Mouse (Mus musculus) small intestine, adult 2 months (tissue): ENCODE results near the gene Pepd. TPM values are rescaled to one million over a fixed set of nuclear protein-coding genes. Genes with fewer than 3 reads are reported as not detected.

ENCODE experiments used
- H3K27ac ChIP-seq: fragments of 200-500 bp; 2 replicates; pipeline ENCODE4 v1.5.1; 2012; ENCODE audit warnings: low read depth, low read length, control low read depth, inconsistent platforms; ENCODE audit not compliant: insufficient read depth
- H3K27me3 ChIP-seq: fragments of 200-500 bp; 2 replicates; pipeline ENCODE4 v1.6.1; 2012; ENCODE audit warnings: mild to moderate bottlenecking, moderate library complexity, low read length, inconsistent platforms; ENCODE audit not compliant: control insufficient read depth, insufficient read depth
- H3K36me3 ChIP-seq: fragments of 200-500 bp; 2 replicates; pipeline ENCODE4 v1.6.1; 2012; ENCODE audit warnings: mild to moderate bottlenecking, low read length, control low read depth, inconsistent platforms; ENCODE audit not compliant: control insufficient read depth, insufficient read depth
- H3K4me1 ChIP-seq: fragments of 200-500 bp; 2 replicates; pipeline ENCODE4 v1.6.1; 2012; ENCODE audit warnings: low read length, inconsistent platforms, mixed read lengths; ENCODE audit not compliant: control insufficient read depth, insufficient read depth, insufficient read length
- H3K4me3 ChIP-seq: fragments of 200-500 bp; 2 replicates; pipeline ENCODE4 v1.5.1; 2012; ENCODE audit warnings: low read depth, mild to moderate bottlenecking, control low read depth, inconsistent platforms, low read length, moderate library complexity
- CTCF ChIP-seq: fragments of 200-500 bp; IDR thresholded peaks from 2 replicates; pipeline ENCODE4 v1.5.1; 2012; ENCODE audit warnings: low read depth, mild to moderate bottlenecking, control low read depth, inconsistent platforms, low read length, moderate library complexity, mixed read lengths; ENCODE audit not compliant: insufficient replicate concordance, insufficient read length; ENCODE audit errors: extremely low read depth
- POLR2A ChIP-seq: fragments of 200-500 bp; IDR thresholded peaks from 2 replicates; pipeline ENCODE4 v1.6.1; 2012; ENCODE audit warnings: low read depth, mild to moderate bottlenecking, control low read depth, inconsistent platforms, low read length, moderate library complexity
- WGBS: fragments of 180-500 bp; shearing (Covaris S2); methylation state at CpG from one replicate; pipeline ENCODE4 v1.1.7; 2018; 5-methylcytosine and 5-hydroxymethylcytosine counted together
- polyA plus RNA-seq: library from polyadenylated mRNA; depleted of rRNA; stranded (reverse); fragments of >200 nt; gene quantifications from 2 replicates; pipeline ENCODE4 v1.2.3, GENCODE M21; 2012

The Pepd gene
- polyA plus RNA-seq, 1 experiment, result 1,106 TPM

GRCm38 (mm10) chr7:34932631-34933030 is 20.5 kb downstream of the Pepd start:
- H3K27me3 ChIP-seq, result no peaks in the 10 kb centered on the region
- peaks cover 64% of the 10 kb centered on the region for H3K36me3 ChIP-seq
- WGBS, result 93% methylated on average over 8 of the region's 8 CpGs
- H3K4me1 ChIP-seq, result peaks cover 13% of the 10 kb centered on the region
- TF ChIP-seq POLR2A (no peak), CTCF (no peak)
- no peak overlapping the region for H3K4me3 ChIP-seq
- no peak overlapping the region for H3K27ac ChIP-seq

GRCm38 (mm10) chr7:34933142-34933541 is 21.0 kb downstream of the Pepd start:
- Histone ChIP-seq H3K36me3 (peaks cover 63% of the 10 kb centered on the region), H3K4me3 (no peak overlapping the region), H3K4me1 (peaks cover 16% of the 10 kb centered on the region), H3K27me3 (no peaks in the 10 kb centered on the region), H3K27ac (no peak overlapping the region)
- no peak for TF ChIP-seq CTCF
- TF ChIP-seq POLR2A, result no peak
- 48% methylated on average over 3 of the region's 3 CpGs for WGBS

DNA sequence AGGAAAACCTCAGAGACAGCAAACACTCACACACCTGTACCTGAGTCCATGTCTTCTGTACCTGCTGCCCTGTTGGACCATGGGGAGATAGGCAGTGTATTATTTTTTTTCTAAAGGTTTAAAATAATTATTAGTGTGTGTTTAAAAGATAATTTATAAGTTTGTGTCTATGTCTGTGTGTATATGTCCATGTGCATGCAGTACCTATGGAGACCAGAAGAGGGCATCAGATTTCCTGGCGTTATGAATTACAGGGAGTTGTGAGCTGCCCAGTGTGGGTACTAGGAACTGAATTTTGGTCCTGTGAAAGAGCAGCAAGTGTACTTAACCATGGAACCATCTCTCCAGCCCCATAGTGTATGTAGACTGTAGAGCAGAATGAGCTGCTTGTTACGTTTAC is 24.2 kb downstream of the Pepd start:
- H3K4me3 ChIP-seq, result no peak overlapping the region
- no peak overlapping the region for H3K27ac ChIP-seq
- WGBS, result 96% methylated on average over 2 of the region's 2 CpGs

DNA sequence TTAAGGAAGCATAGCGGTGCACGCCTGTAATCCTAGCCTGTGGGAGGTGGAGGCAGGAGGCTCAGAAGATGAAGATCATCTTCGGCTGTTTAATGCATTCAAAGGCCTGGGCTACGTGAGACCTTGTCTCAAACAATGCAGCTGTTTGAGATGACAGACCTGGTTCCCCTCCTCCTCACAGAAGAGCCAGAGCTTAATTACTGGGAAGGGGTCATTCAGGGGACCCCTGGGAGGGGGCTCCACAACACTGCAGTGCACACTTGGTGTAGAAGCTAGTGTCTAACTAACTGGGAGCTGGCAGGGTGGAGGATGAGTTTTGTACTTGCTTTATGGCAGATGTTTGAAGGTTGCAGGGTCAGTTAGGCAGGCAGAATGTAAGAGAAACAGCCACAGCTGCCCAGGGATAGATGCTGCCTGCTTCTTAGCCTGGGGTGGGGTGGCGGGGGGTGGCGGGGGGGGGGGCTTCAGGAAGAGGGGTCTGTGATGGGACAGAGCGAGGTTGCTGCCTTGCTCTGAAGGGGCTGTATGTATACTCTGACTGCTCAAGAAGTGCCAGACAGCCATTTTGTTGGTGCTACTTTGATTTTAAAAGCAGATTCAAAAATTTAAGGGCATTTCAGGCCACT is 26.6 kb downstream of the Pepd start:
- no peaks in the 10 kb centered on the region for H3K27me3 ChIP-seq
- H3K36me3 ChIP-seq, result peaks cover 68% of the 10 kb centered on the region
- H3K4me1 ChIP-seq, result peaks cover 16% of the 10 kb centered on the region
- TF ChIP-seq POLR2A, result no peak
- no peak for TF ChIP-seq CTCF
- H3K4me3 ChIP-seq, result no peak overlapping the region
- WGBS, result 90% methylated on average over 7 of the region's 7 CpGs
- H3K27ac ChIP-seq, result no peak overlapping the region

More for the DNA sequence above, 24.2 kb downstream of the Pepd start:
- Histone ChIP-seq H3K27me3 (no peaks in the 10 kb centered on the region), H3K4me1 (peaks cover 16% of the 10 kb centered on the region), H3K36me3 (peaks cover 62% of the 10 kb centered on the region)
- TF ChIP-seq POLR2A, result no peak
- no peak for TF ChIP-seq CTCF

GRCm38 (mm10) chr7:34939262-34939951 is 27.2 kb downstream of the Pepd start:
- 72% methylated on average over 14 of the region's 14 CpGs for WGBS
- Histone ChIP-seq H3K4me1 (peaks cover 16% of the 10 kb centered on the region), H3K27ac (0 out of 2 replicates have a peak overlapping the region, but pooled peaks have one; percentile 30), H3K36me3 (peaks cover 66% of the 10 kb centered on the region), H3K4me3 (no peak overlapping the region), H3K27me3 (no peaks in the 10 kb centered on the region)
- TF ChIP-seq CTCF (no peak), POLR2A (no peak)

GRCm38 (mm10) chr7:34939952-34940312 is 27.8 kb downstream of the Pepd start:
- H3K27ac ChIP-seq, result no peak overlapping the region
- H3K4me3 ChIP-seq, result no peak overlapping the region
- H3K36me3 ChIP-seq, result peaks cover 63% of the 10 kb centered on the region
- no peak for TF ChIP-seq CTCF
- TF ChIP-seq POLR2A, result no peak
- peaks cover 16% of the 10 kb centered on the region for H3K4me1 ChIP-seq
- WGBS, result 94% methylated on average over 7 of the region's 7 CpGs
- no peaks in the 10 kb centered on the region for H3K27me3 ChIP-seq

- WGBS, result 30% methylated on average over 4 of the region's 4 CpGs
- H3K4me3 ChIP-seq, result no peak overlapping the region
Observed at GRCm38 (mm10) chr7:34943581-34944123, 31.5 kb downstream of the Pepd start.

More at GRCm38 (mm10) chr7:34943581-34944123, 31.5 kb downstream of the Pepd start:
- Histone ChIP-seq H3K27ac (no peak overlapping the region), H3K27me3 (no peaks in the 10 kb centered on the region), H3K4me1 (peaks cover 4% of the 10 kb centered on the region), H3K36me3 (peaks cover 65% of the 10 kb centered on the region)
- TF ChIP-seq CTCF, result no peak
- no peak for TF ChIP-seq POLR2A
